Mouse (Mus musculus) hindbrain, embryonic 10.5 days (tissue): ENCODE measurements around the gene Zfp36. TPM values are rescaled to one million over a fixed set of nuclear protein-coding genes. Genes with fewer than 3 reads are reported as not detected.

ENCODE experiments used
- DNase-seq: peaks from one replicate; pipeline ENCODE4 v3.0.0-alpha.2; 2017; ENCODE audit warnings: low spot score
- H3K27ac ChIP-seq: fragments of 300-500 bp; sonication (generic); 2 replicates; pipeline ENCODE4 v1.5.1; 2016; ENCODE audit warnings: mild to moderate bottlenecking, moderate library complexity
- H3K27me3 ChIP-seq: fragments of 300-500 bp; sonication (generic); 2 replicates; pipeline ENCODE4 v1.6.1; 2016; ENCODE audit warnings: mild to moderate bottlenecking; ENCODE audit not compliant: poor library complexity, insufficient read depth, severe bottlenecking
- H3K36me3 ChIP-seq: fragments of 300-500 bp; sonication (generic); 2 replicates; pipeline ENCODE4 v1.6.1; 2016; ENCODE audit warnings: mild to moderate bottlenecking, moderate library complexity
- H3K4me1 ChIP-seq: fragments of 300-500 bp; sonication (generic); replicated peaks from 2 replicates; pipeline ENCODE4 v1.6.1; 2016; ENCODE audit warnings: mild to moderate bottlenecking
- H3K4me3 ChIP-seq: fragments of 300-500 bp; sonication (generic); 2 replicates; pipeline ENCODE4 v1.5.1; 2016; ENCODE audit warnings: mild to moderate bottlenecking, moderate library complexity
- H3K9me3 ChIP-seq: fragments of 300-500 bp; sonication (generic); 2 replicates; pipeline ENCODE4 v1.6.1; 2016; ENCODE audit warnings: mild to moderate bottlenecking, moderate library complexity
- WGBS: fragments of 180-500 bp; shearing (Covaris S2); methylation state at CpG from one replicate; pipeline ENCODE4 v1.1.7; 2016; 5-methylcytosine and 5-hydroxymethylcytosine counted together
- polyA plus RNA-seq: library from polyadenylated mRNA; unstranded; fragments of >200 nt; fragmentation: Nextera tagmentation; extraction: Ambion mirVana; gene quantifications from 2 replicates; pipeline ENCODE4 v1.2.1, GENCODE M21; 2016

The Zfp36 gene
- polyA plus RNA-seq, 1 experiment from 2014 or later = 5.8 TPM

GRCm38 (mm10) chr7:28357984-28358383 lies 22.1 kb downstream of the Zfp36 start:
- Histone ChIP-seq H3K4me3 (no peak overlapping the region), H3K9me3 (peaks cover 5% of the 10 kb centered on the region; the same call in 1 of the 2 replicates), H3K27me3 (no peaks in the 10 kb centered on the region), H3K27ac (peak overlapping the region; percentile 41; the same call in 1 of the 2 replicates), H3K4me1 (peaks cover 23% of the 10 kb centered on the region), H3K36me3 (peaks cover 71% of the 10 kb centered on the region)
- 19% methylated on average over 5 of the region's 5 CpGs for WGBS
- no peak for DNase-seq

- WGBS = 4% methylated on average over 5 of the region's 5 CpGs
- no peaks in the 10 kb centered on the region for H3K27me3 ChIP-seq
- H3K4me3 ChIP-seq = peak overlapping the region; percentile 18; the same call in 1 of the 2 replicates
- H3K9me3 ChIP-seq = peaks cover 5% of the 10 kb centered on the region; the same call in 1 of the 2 replicates
- DNase-seq = peak; percentile 66
- H3K36me3 ChIP-seq = peaks cover 71% of the 10 kb centered on the region
- H3K27ac ChIP-seq = peak overlapping the region; percentile 46
- H3K4me1 ChIP-seq = peaks cover 25% of the 10 kb centered on the region
These were observed 23.1 kb downstream of the Zfp36 start for GRCm38 (mm10) chr7:28356981-28357380.

GRCm38 (mm10) chr7:28355221-28355620 lies 24.8 kb downstream of the Zfp36 start:
- WGBS = 93% methylated on average over 3 of the region's 3 CpGs
- no peaks in the 10 kb centered on the region for H3K27me3 ChIP-seq
- no peak for DNase-seq
- H3K27ac ChIP-seq = no peak overlapping the region
- no peaks in the 10 kb centered on the region for H3K9me3 ChIP-seq
- peaks cover 37% of the 10 kb centered on the region for H3K4me1 ChIP-seq
- no peak overlapping the region for H3K4me3 ChIP-seq
- peaks cover 59% of the 10 kb centered on the region for H3K36me3 ChIP-seq

GRCm38 (mm10) chr7:28354596-28354995 lies 25.5 kb downstream of the Zfp36 start:
- 95% methylated on average over 3 of the region's 3 CpGs for WGBS
- no peak for DNase-seq
- H3K4me3 ChIP-seq = no peak overlapping the region
- H3K27ac ChIP-seq = no peak overlapping the region
- H3K4me1 ChIP-seq = peaks cover 43% of the 10 kb centered on the region
- peaks cover 53% of the 10 kb centered on the region for H3K36me3 ChIP-seq
- no peaks in the 10 kb centered on the region for H3K9me3 ChIP-seq
- no peaks in the 10 kb centered on the region for H3K27me3 ChIP-seq

GRCm38 (mm10) chr7:28354113-28354581 lies 25.9 kb downstream of the Zfp36 start:
- 87% methylated on average over 3 of the region's 3 CpGs for WGBS
- no peaks in the 10 kb centered on the region for H3K27me3 ChIP-seq

GRCm38 (mm10) chr7:28353267-28353666 lies 26.8 kb downstream of the Zfp36 start:
- H3K27me3 ChIP-seq = no peaks in the 10 kb centered on the region
- H3K27ac ChIP-seq = no peak overlapping the region
- 93% methylated on average over 2 of the region's 2 CpGs for WGBS
- H3K9me3 ChIP-seq = no peaks in the 10 kb centered on the region
- DNase-seq = no peak
- H3K36me3 ChIP-seq = peaks cover 41% of the 10 kb centered on the region
- H3K4me1 ChIP-seq = peaks cover 44% of the 10 kb centered on the region
- peak overlapping the region; percentile 11; the same call in 1 of the 2 replicates for H3K4me3 ChIP-seq

More at GRCm38 (mm10) chr7:28354113-28354581, 25.9 kb downstream of the Zfp36 start:
- Histone ChIP-seq H3K27ac (no peak overlapping the region), H3K9me3 (no peaks in the 10 kb centered on the region), H3K36me3 (peaks cover 48% of the 10 kb centered on the region), H3K4me3 (peak overlapping the region; percentile 11; the same call in 1 of the 2 replicates), H3K4me1 (peaks cover 46% of the 10 kb centered on the region)
- DNase-seq = no peak

GRCm38 (mm10) chr7:28351676-28352191 lies 28.3 kb downstream of the Zfp36 start:
- peak overlapping the region; percentile 94 for H3K4me3 ChIP-seq
- H3K4me1 ChIP-seq = peaks cover 30% of the 10 kb centered on the region
- no peak for DNase-seq
- WGBS = 53% methylated on average over 4 of the region's 4 CpGs
- H3K27me3 ChIP-seq = no peaks in the 10 kb centered on the region
- no peaks in the 10 kb centered on the region for H3K9me3 ChIP-seq
- peaks cover 41% of the 10 kb centered on the region for H3K36me3 ChIP-seq
- peak overlapping the region; percentile 94 for H3K27ac ChIP-seq

GRCm38 (mm10) chr7:28350155-28350883 lies 29.7 kb downstream of the Zfp36 start, which contains the start of gene Rps16:
TSS of gene Rps16 (plus strand) at chr7:28350652.
- peak; percentile 99 for DNase-seq
- peak within 1 kb of the TSS; percentile 94 for H3K4me3 ChIP-seq
- no peaks in the 10 kb centered on the region for H3K27me3 ChIP-seq
- under 1% methylated on average over 50 of the region's 50 CpGs for WGBS
- peaks cover 38% of the 10 kb centered on the region for H3K36me3 ChIP-seq
- no peaks in the 10 kb centered on the region for H3K9me3 ChIP-seq
- peak within 1 kb of the TSS; percentile 94 for H3K27ac ChIP-seq
- peaks cover 26% of the 10 kb centered on the region for H3K4me1 ChIP-seq

GRCm38 (mm10) chr7:28348601-28349000 lies 31.5 kb downstream of the Zfp36 start:
- peaks cover 21% of the 10 kb centered on the region for H3K36me3 ChIP-seq
- H3K27ac ChIP-seq = 0 out of 2 replicates have a peak overlapping the region, but pooled peaks have one; percentile 30
- H3K4me3 ChIP-seq = no peak overlapping the region
- DNase-seq = no peak
- WGBS = 87% methylated on average over 7 of the region's 7 CpGs
- peaks cover 26% of the 10 kb centered on the region for H3K4me1 ChIP-seq
- no peaks in the 10 kb centered on the region for H3K27me3 ChIP-seq
- H3K9me3 ChIP-seq = no peaks in the 10 kb centered on the region

- Histone ChIP-seq H3K4me1 (peaks cover 26% of the 10 kb centered on the region), H3K27ac (no peak overlapping the region), H3K4me3 (no peak overlapping the region), H3K27me3 (no peaks in the 10 kb centered on the region), H3K36me3 (peaks cover 13% of the 10 kb centered on the region), H3K9me3 (no peaks in the 10 kb centered on the region)
- no peak for DNase-seq
- WGBS = 82% methylated on average over 3 of the region's 3 CpGs
These were observed 32.3 kb downstream of the Zfp36 start for GRCm38 (mm10) chr7:28347746-28348145.

- Histone ChIP-seq H3K4me1 (peaks cover 15% of the 10 kb centered on the region), H3K9me3 (no peaks in the 10 kb centered on the region), H3K4me3 (no peak overlapping the region), H3K27ac (no peak overlapping the region), H3K27me3 (no peaks in the 10 kb centered on the region), H3K36me3 (no peaks in the 10 kb centered on the region)
- WGBS = 6% methylated on average over 4 of the region's 4 CpGs
- peak; percentile 85 for DNase-seq
These were observed 35.4 kb downstream of the Zfp36 start for GRCm38 (mm10) chr7:28344637-28345036.

GRCm38 (mm10) chr7:28341381-28341780 lies 38.7 kb downstream of the Zfp36 start:
- peaks cover 21% of the 10 kb centered on the region for H3K4me1 ChIP-seq
- DNase-seq = no peak
- H3K9me3 ChIP-seq = no peaks in the 10 kb centered on the region
- no peak overlapping the region for H3K4me3 ChIP-seq
- no peaks in the 10 kb centered on the region for H3K27me3 ChIP-seq
- no peak overlapping the region for H3K27ac ChIP-seq
- 52% methylated on average over 7 of the region's 7 CpGs for WGBS
- peaks cover 7% of the 10 kb centered on the region; the same call in 1 of the 2 replicates for H3K36me3 ChIP-seq
